Mouse (Mus musculus): ENCODE results near the gene Txndc16.

- no peak for TF ChIP-seq UBTF (IDR thresholded peaks at IDR 0.05; ENCODE audit: borderline replicate concordance, insufficient read depth, low read depth, low read length)
- no peak for TF ChIP-seq USF1 (IDR thresholded peaks at IDR 0.05; ENCODE audit: low read depth, low read length)
- TF ChIP-seq SIN3A (IDR thresholded peaks at IDR 0.05; ENCODE audit: low read length): no peak
- TF ChIP-seq SMC3 (IDR thresholded peaks at IDR 0.05; ENCODE audit: low read depth, low read length): no peak
- no peak for TF ChIP-seq GATA1 (IDR thresholded peaks at IDR 0.05; ENCODE audit: low read depth, low read length)
- TF ChIP-seq CTCF (IDR thresholded peaks at IDR 0.05 in 2 of 3, conservative IDR thresholded peaks at IDR 0.05 in 1 of 3; ENCODE audit: control insufficient read depth in 1 of 3, insufficient read depth in 1 of 3, low read depth in 2 of 3, low read length in 3 of 3, poor library complexity in 1 of 3, severe bottlenecking in 1 of 3): no peak
- no peak for TF ChIP-seq POLR2AphosphoS5 (IDR thresholded peaks at IDR 0.05; ENCODE audit: borderline replicate concordance, low read depth, low read length)
- TF ChIP-seq HCFC1 (IDR thresholded peaks at IDR 0.05; ENCODE audit: low read depth, low read length): no peak
- TF ChIP-seq EP300 (IDR thresholded peaks at IDR 0.05; ENCODE audit: low read depth in 1 of 2, low read length in 2 of 2): no peak
- no peak for TF ChIP-seq RAD21 (IDR thresholded peaks at IDR 0.05; ENCODE audit: low read depth, low read length)
These were observed 9.4 kb downstream of the Txndc16 start for GRCm38 (mm10) chr14:45210683-45211082.
